Mouse (Mus musculus): ENCODE measurements around the gene Zscan4-ps2.
"Not testable (repeated sequence)": the region's sequence is repeated elsewhere in the genome, so short reads cannot be mapped to it uniquely, and the experiment has no call there.

Zscan4-ps2 gene

DNA sequence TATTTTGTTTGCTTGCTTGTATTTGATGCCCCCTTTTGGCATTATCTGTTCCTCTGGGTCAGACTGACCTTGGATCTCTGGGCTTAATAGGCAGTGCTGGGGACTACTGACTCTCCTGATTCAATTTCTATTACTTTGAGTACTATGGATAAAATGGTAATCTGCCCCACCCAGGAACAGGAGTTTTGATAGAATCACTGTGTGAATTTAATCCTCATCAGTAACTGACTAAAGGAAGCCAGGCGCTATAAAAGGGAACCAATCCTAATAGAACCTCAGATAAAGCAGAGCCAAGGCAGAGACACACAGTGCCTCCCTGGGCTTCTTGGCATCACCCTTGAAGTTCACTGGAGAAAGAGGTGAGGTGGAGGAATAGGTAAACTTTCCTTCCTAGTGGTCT lies at the start of gene Zscan4-ps2:
Zscan4-ps2 (plus strand) TSS at position 301 of the 400 bp plus-strand sequence.
- not testable (repeated sequence) for DNase-seq (ENCODE audit: low spot score)

Measured in ovary, postnatal 14 days (tissue).